Mouse (Mus musculus) forebrain, embryonic 16.5 days (tissue): ENCODE measurements at regions not wholly inside any gene's neighbourhood (a gene's known extent, or its start where the extent isn't known, plus 50 kb on each side); places are given as distances from the start of the nearest gene placed in this dataset.
A peak's percentile ranks its signal among the peaks of the same experiment; 100 is the strongest.

Source experiments
- ATAC-seq: fragments of 200-750 bp; cut with Nextera tagmentation; 2 replicates; pipeline ENCODE4 v1.8.0; 2017; ENCODE audit warnings: mild to moderate bottlenecking, moderate library complexity
- H3K27ac ChIP-seq: fragments of 300-500 bp; sonication (generic); 2 replicates; pipeline ENCODE4 v1.5.1; 2014; ENCODE audit warnings: low read length, control low read depth
- H3K27me3 ChIP-seq: fragments of 300-500 bp; sonication (generic); replicated peaks from 2 replicates; pipeline ENCODE4 v1.6.1; 2014; ENCODE audit warnings: low read length; ENCODE audit not compliant: control insufficient read depth, insufficient read depth
- H3K36me3 ChIP-seq: fragments of 300-500 bp; sonication (generic); 2 replicates; pipeline ENCODE4 v1.6.1; 2014; ENCODE audit not compliant: control insufficient read depth, insufficient read depth
- H3K4me1 ChIP-seq: fragments of 300-500 bp; sonication (generic); replicated peaks from 2 replicates; pipeline ENCODE4 v1.6.1; 2014; ENCODE audit warnings: low read length; ENCODE audit not compliant: control insufficient read depth, insufficient read depth
- H3K4me2 ChIP-seq: fragments of 300-500 bp; sonication (generic); 2 replicates; pipeline ENCODE4 v1.6.1; 2014; ENCODE audit warnings: mild to moderate bottlenecking, low read length, control low read depth
- H3K4me3 ChIP-seq: fragments of 300-500 bp; sonication (generic); replicated peaks from 2 replicates; pipeline ENCODE4 v1.5.1; 2014; ENCODE audit warnings: mild to moderate bottlenecking, low read length, control low read depth
- H3K9ac ChIP-seq: fragments of 300-500 bp; sonication (generic); replicated peaks from 2 replicates; pipeline ENCODE4 v1.6.1; 2014; ENCODE audit warnings: low read depth, low read length, control low read depth
- H3K9me3 ChIP-seq: fragments of 300-500 bp; sonication (generic); 2 replicates; pipeline ENCODE4 v1.6.1; 2016; ENCODE audit warnings: low read length; ENCODE audit not compliant: control insufficient read depth
- WGBS: fragments of 180-500 bp; shearing (Covaris S2); extraction: QIAGEN DNeasy Blood & Tissue Kit; methylation state at CpG from one replicate; pipeline ENCODE4 v1.1.7; 2014; 5-methylcytosine and 5-hydroxymethylcytosine counted together

DNA sequence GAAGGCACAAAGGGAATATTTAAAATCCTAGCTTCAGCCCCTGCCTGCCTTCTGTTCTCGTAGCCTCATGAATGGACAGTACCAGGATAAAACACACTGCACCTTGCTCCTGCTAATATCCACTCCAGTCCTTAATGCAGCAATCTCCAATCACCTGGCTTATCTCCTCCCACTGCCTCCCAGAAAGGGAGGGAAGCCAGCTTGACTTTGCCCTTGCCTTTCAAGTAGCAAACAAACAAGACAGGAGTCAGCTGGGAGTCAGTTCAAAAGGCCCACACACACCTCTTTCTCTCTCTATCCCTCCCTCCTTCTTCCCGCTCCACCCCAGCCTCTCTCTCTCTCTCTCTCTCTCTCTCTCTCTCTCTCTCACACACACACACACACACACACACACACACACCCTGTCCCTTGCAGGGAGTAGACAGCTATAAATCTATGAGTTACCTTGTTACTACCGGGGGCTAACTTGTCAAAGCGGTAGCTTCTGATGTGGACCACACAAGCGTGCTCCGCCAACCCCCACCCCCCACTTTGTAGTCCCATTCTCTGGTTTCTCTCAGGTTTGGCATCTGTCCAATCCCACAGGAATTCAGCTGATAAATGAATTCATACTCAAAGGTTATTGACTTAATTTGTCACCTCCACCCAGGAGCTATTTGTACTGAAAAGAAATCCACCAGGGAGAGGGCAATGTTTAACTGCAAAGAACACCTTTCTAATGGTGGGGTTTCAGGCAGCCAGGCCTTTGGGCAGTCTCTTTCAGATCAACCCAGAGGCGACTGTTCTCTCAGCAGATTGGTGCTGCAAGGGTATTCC is 212.6 kb upstream of the H2al1a start:
- H3K9me3 ChIP-seq, result no peaks in the 10 kb centered on the region
- no peaks in the 10 kb centered on the region for H3K27me3 ChIP-seq
- no peaks in the 10 kb centered on the region for H3K36me3 ChIP-seq
- H3K4me3 ChIP-seq, result no peak overlapping the region
- no peak for ATAC-seq
- 46% methylated on average over 7 of the region's 7 CpGs for WGBS
- H3K4me1 ChIP-seq, result peaks cover 6% of the 10 kb centered on the region
- H3K4me2 ChIP-seq, result no peak overlapping the region
- no peak overlapping the region for H3K9ac ChIP-seq
- no peak overlapping the region for H3K27ac ChIP-seq

DNA sequence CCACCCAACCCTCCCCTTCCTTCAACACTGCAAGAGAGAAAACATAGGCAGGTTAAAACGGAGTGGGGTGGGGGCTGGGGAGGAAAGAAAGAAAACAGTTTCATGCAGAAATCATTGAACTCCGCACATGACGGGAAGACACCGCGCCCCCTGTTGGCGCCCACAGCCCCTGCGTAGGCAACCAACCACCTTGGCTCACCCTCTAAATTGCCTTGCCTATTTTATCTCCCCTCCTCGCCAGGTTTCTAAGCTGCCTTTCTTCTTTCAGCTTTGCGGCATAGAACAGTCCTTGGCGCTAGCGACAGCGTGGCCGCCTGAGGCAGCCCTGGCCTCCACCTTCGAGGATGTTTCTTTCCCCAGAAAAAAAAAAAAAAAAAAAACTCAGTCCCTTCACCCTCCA is 211.1 kb upstream of the H2al1a start:
- Histone ChIP-seq H3K27ac (no peak overlapping the region), H3K27me3 (no peaks in the 10 kb centered on the region), H3K4me2 (peak overlapping the region; percentile 23), H3K9ac (no peak overlapping the region), H3K4me3 (peak overlapping the region; percentile 1; the same call in 1 of the 2 replicates), H3K9me3 (no peaks in the 10 kb centered on the region), H3K36me3 (no peaks in the 10 kb centered on the region), H3K4me1 (peaks cover 6% of the 10 kb centered on the region)
- 25% methylated on average over 12 of the region's 14 CpGs for WGBS
- ATAC-seq, result peak; percentile 43; the same call in 1 of the 2 replicates

- ATAC-seq, result no peak; the same call in 1 of the 2 replicates
Measured at GRCm38 (mm10) chrX:11088506-11088905, 210.6 kb upstream of the H2al1a start.

DNA sequence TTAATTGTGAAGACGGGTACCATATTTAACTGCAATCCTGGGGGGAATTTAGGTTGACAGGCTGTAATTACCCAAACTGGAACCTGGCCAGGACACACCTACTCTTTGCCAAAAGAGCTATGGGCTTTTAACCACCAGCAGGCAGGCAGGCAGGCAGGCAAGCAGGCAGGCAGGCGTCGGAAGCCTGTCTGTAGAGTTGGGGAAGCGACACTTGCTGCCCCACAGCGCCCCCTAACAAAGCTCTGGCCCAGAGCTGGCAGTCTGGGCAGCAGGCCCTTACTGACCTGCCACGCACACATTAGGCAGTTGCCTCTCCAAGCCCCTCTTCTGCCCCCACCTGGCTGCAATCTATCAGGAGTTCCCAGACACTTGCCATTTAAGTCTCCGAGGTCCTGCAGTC is 208.6 kb upstream of the H2al1a start:
- H3K4me3 ChIP-seq, result no peak overlapping the region
- H3K4me2 ChIP-seq, result no peak overlapping the region
- no peaks in the 10 kb centered on the region for H3K9me3 ChIP-seq
- H3K36me3 ChIP-seq, result no peaks in the 10 kb centered on the region
- no peaks in the 10 kb centered on the region for H3K27me3 ChIP-seq
- H3K9ac ChIP-seq, result no peak overlapping the region
- H3K4me1 ChIP-seq, result peaks cover 6% of the 10 kb centered on the region
- H3K27ac ChIP-seq, result no peak overlapping the region
- 19% methylated on average over 7 of the region's 7 CpGs for WGBS
- peak; percentile 69 for ATAC-seq

More at GRCm38 (mm10) chrX:11088506-11088905, 210.6 kb upstream of the H2al1a start:
- H3K36me3 ChIP-seq, result no peaks in the 10 kb centered on the region
- H3K4me3 ChIP-seq, result no peak overlapping the region
- WGBS, result 28% methylated on average over 10 of the region's 10 CpGs
- no peaks in the 10 kb centered on the region for H3K27me3 ChIP-seq
- H3K4me2 ChIP-seq, result peak overlapping the region; percentile 23
- no peak overlapping the region for H3K27ac ChIP-seq
- peaks cover 6% of the 10 kb centered on the region for H3K4me1 ChIP-seq
- H3K9me3 ChIP-seq, result no peaks in the 10 kb centered on the region
- H3K9ac ChIP-seq, result no peak overlapping the region

GRCm38 (mm10) chrX:11097581-11098254 is 201.3 kb upstream of the H2al1a start:
- no peaks in the 10 kb centered on the region for H3K27me3 ChIP-seq

GRCm38 (mm10) chrX:11098366-11098765 is 200.7 kb upstream of the H2al1a start:
- Histone ChIP-seq H3K9me3 (no peaks in the 10 kb centered on the region), H3K27ac (no peak overlapping the region), H3K9ac (no peak overlapping the region), H3K4me3 (no peak overlapping the region), H3K4me2 (no peak overlapping the region), H3K36me3 (no peaks in the 10 kb centered on the region), H3K27me3 (no peaks in the 10 kb centered on the region), H3K4me1 (peaks cover 14% of the 10 kb centered on the region)
- ATAC-seq, result no peak
- WGBS, result 56% methylated on average over 4 of the region's 4 CpGs

More at GRCm38 (mm10) chrX:11097581-11098254, 201.3 kb upstream of the H2al1a start:
- Histone ChIP-seq H3K4me3 (no peak overlapping the region), H3K4me1 (peaks cover 14% of the 10 kb centered on the region), H3K36me3 (no peaks in the 10 kb centered on the region), H3K4me2 (no peak overlapping the region), H3K27ac (no peak overlapping the region), H3K9me3 (no peaks in the 10 kb centered on the region), H3K9ac (no peak overlapping the region)
- 47% methylated on average over 9 of the region's 9 CpGs for WGBS
- ATAC-seq, result no peak

GRCm38 (mm10) chrX:11099146-11100087 is 199.6 kb upstream of the H2al1a start:
- ATAC-seq, result peak; percentile 81
- Histone ChIP-seq H3K9ac (no peak overlapping the region), H3K4me2 (0 out of 2 replicates have a peak overlapping the region, but pooled peaks have one; percentile 20), H3K27me3 (no peaks in the 10 kb centered on the region), H3K4me1 (peaks cover 14% of the 10 kb centered on the region), H3K4me3 (no peak overlapping the region), H3K9me3 (no peaks in the 10 kb centered on the region), H3K27ac (peak overlapping the region; percentile 56; the same call in 1 of the 2 replicates), H3K36me3 (no peaks in the 10 kb centered on the region)
- 29% methylated on average over 13 of the region's 13 CpGs for WGBS

DNA sequence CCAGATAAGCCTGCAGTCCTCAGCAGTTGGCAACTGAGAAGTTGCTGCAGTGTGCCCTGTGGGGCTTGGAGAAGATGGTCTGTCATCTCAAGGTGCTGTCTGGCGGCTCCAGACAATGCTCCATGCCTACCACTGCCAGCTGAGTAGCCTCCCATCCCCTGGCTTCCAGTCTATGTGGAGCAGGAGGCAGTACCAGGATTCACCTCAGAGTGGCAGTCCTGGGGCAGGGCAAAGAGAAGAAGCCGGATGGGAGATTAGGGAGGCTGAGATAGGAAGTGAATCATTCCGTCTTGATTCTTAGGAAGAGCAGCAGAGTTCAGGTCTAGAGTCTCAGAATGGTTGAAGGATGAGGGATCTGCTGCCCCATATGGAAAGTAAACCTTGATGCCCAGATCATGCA is 198.1 kb upstream of the H2al1a start:
- Histone ChIP-seq H3K4me2 (no peak overlapping the region), H3K4me3 (no peak overlapping the region), H3K4me1 (peaks cover 14% of the 10 kb centered on the region), H3K27ac (no peak overlapping the region), H3K9ac (no peak overlapping the region), H3K27me3 (no peaks in the 10 kb centered on the region), H3K36me3 (no peaks in the 10 kb centered on the region), H3K9me3 (no peaks in the 10 kb centered on the region)
- 50% methylated on average over 3 of the region's 3 CpGs for WGBS
- ATAC-seq, result no peak

GRCm38 (mm10) chrX:11131253-11131652 is 167.8 kb upstream of the H2al1a start:
- H3K9me3 ChIP-seq, result no peaks in the 10 kb centered on the region
- WGBS, result 90% methylated on average over 2 of the region's 2 CpGs
- H3K4me3 ChIP-seq, result no peak overlapping the region
- no peak overlapping the region for H3K9ac ChIP-seq
- ATAC-seq, result no peak
- H3K36me3 ChIP-seq, result no peaks in the 10 kb centered on the region
- H3K27ac ChIP-seq, result no peak overlapping the region
- no peaks in the 10 kb centered on the region for H3K27me3 ChIP-seq
- H3K4me2 ChIP-seq, result no peak overlapping the region
- no peaks in the 10 kb centered on the region for H3K4me1 ChIP-seq
